Mouse (Mus musculus) T-helper 2 cell (primary cell): ENCODE data around the gene Gas7.

Source experiments
- in situ Hi-C: fragments of 300-600 bp; cut with MboI, MseI; formaldehyde crosslinking; loops from one replicate; pipeline ENCODE4 v1.15.1; 2025; ENCODE audit warnings: high pct_unique_total_duplicates

Gas7 gene

GRCm38 (mm10) chr11:67489647-67490175, 34.5 kb downstream of the Gas7 start:
- in situ Hi-C loops, result no loop called here

- in situ Hi-C loops, result no loop called here
Measured at GRCm38 (mm10) chr11:67496796-67497195, 41.6 kb downstream of the Gas7 start.

GRCm38 (mm10) chr11:67500115-67500514, 44.9 kb downstream of the Gas7 start:
- in situ Hi-C loops, result no loop called here

GRCm38 (mm10) chr11:67501468-67502244, 46.4 kb downstream of the Gas7 start:
- in situ Hi-C loops, result no loop called here

- in situ Hi-C loops, result no loop called here
Measured at GRCm38 (mm10) chr11:67509219-67509876, 54.1 kb downstream of the Gas7 start.

- in situ Hi-C loops, result loop anchor here (10.0 kb wide), 1 partner anchor 1306 kb away; no protein-coding TSS in a partner anchor
Measured at GRCm38 (mm10) chr11:67510831-67511230, 55.6 kb downstream of the Gas7 start.

- in situ Hi-C loops, result loop anchor here (10.0 kb wide), 1 partner anchor 1308 kb away; no protein-coding TSS in a partner anchor
Measured at GRCm38 (mm10) chr11:67513001-67513400, 57.8 kb downstream of the Gas7 start.

- in situ Hi-C loops, result loop anchor here (10.0 kb wide), 1 partner anchor 1310 kb away; no protein-coding TSS in a partner anchor
Measured at GRCm38 (mm10) chr11:67514401-67514800, 59.2 kb downstream of the Gas7 start.

GRCm38 (mm10) chr11:67515020-67515911, 60.0 kb downstream of the Gas7 start:
- in situ Hi-C loops, result loop anchor here (10.0 kb wide), 1 partner anchor 1310 kb away; no protein-coding TSS in a partner anchor

GRCm38 (mm10) chr11:67515912-67516305, 60.7 kb downstream of the Gas7 start:
- in situ Hi-C loops, result loop anchor here (10.0 kb wide), 1 partner anchor 1311 kb away; no protein-coding TSS in a partner anchor

GRCm38 (mm10) chr11:67517748-67518147, 62.5 kb downstream of the Gas7 start:
- in situ Hi-C loops, result loop anchor here (10.0 kb wide), 1 partner anchor 1313 kb away; no protein-coding TSS in a partner anchor

GRCm38 (mm10) chr11:67518985-67519384, 63.7 kb downstream of the Gas7 start:
- in situ Hi-C loops, result loop anchor here (10.0 kb wide), 1 partner anchor 1314 kb away; no protein-coding TSS in a partner anchor

GRCm38 (mm10) chr11:67522671-67523070, 67.4 kb downstream of the Gas7 start:
- in situ Hi-C loops, result no loop called here

GRCm38 (mm10) chr11:67523806-67524205, 68.6 kb downstream of the Gas7 start:
- in situ Hi-C loops, result no loop called here

- in situ Hi-C loops, result no loop called here
Measured at GRCm38 (mm10) chr11:67524731-67525130, 69.5 kb downstream of the Gas7 start.

GRCm38 (mm10) chr11:67525841-67526240, 70.6 kb downstream of the Gas7 start:
- in situ Hi-C loops, result no loop called here

GRCm38 (mm10) chr11:67526621-67527545, 71.6 kb downstream of the Gas7 start:
- in situ Hi-C loops, result no loop called here

- in situ Hi-C loops, result no loop called here
Measured at GRCm38 (mm10) chr11:67531286-67531685, 76.0 kb downstream of the Gas7 start.

- in situ Hi-C loops, result no loop called here
Measured at GRCm38 (mm10) chr11:67531926-67532565, 76.8 kb downstream of the Gas7 start.

GRCm38 (mm10) chr11:67532728-67533127, 77.5 kb downstream of the Gas7 start:
- in situ Hi-C loops, result no loop called here
